Mouse (Mus musculus) midbrain, postnatal 0 days (tissue): Measurements from ENCODE around the gene Camk2g. TPM values are rescaled to one million over a fixed set of nuclear protein-coding genes. Genes with fewer than 3 reads are reported as not detected.

Experiments used
- ATAC-seq: fragments of 200-750 bp; cut with Nextera tagmentation; 2 replicates; pipeline ENCODE4 v1.8.0; 2017; ENCODE audit warnings: moderate number of reproducible peaks, mild to moderate bottlenecking, moderate TSS enrichment, moderate library complexity; ENCODE audit not compliant: low FRiP score
- DNase-seq: peaks from one replicate; pipeline ENCODE4 v3.0.0-alpha.2; 2015; ENCODE audit warnings: low spot score
- H3K27ac ChIP-seq: fragments of 300-500 bp; sonication (generic); 2 replicates; pipeline ENCODE4 v1.5.1; 2014; ENCODE audit warnings: low read depth, mild to moderate bottlenecking, low read length, mixed read lengths
- H3K27me3 ChIP-seq: fragments of 300-500 bp; sonication (generic); 2 replicates; pipeline ENCODE4 v1.6.1; 2014; ENCODE audit warnings: low read length, control low read depth, mixed read lengths; ENCODE audit not compliant: insufficient read depth
- H3K36me3 ChIP-seq: fragments of 300-500 bp; sonication (generic); 2 replicates; pipeline ENCODE4 v1.6.1; 2014; ENCODE audit warnings: low read length, control low read depth, mixed read lengths; ENCODE audit not compliant: insufficient read depth
- H3K4me1 ChIP-seq: fragments of 300-500 bp; sonication (generic); 2 replicates; pipeline ENCODE4 v1.6.1; 2014; ENCODE audit warnings: mild to moderate bottlenecking, control low read depth, antibody characterized with exemption, low read length, mixed read lengths; ENCODE audit not compliant: insufficient read depth
- H3K4me2 ChIP-seq: fragments of 300-500 bp; sonication (generic); 2 replicates; pipeline ENCODE4 v1.6.1; 2014; ENCODE audit warnings: low read depth, mild to moderate bottlenecking, low read length, mixed read lengths; ENCODE audit not compliant: poor library complexity, severe bottlenecking
- H3K4me3 ChIP-seq: fragments of 300-500 bp; sonication (generic); 2 replicates; pipeline ENCODE4 v1.5.1; 2014; ENCODE audit warnings: low read depth, mild to moderate bottlenecking, low read length, moderate library complexity
- H3K9ac ChIP-seq: fragments of 300-500 bp; sonication (generic); replicated peaks from 2 replicates; pipeline ENCODE4 v1.6.1; 2014; ENCODE audit warnings: mild to moderate bottlenecking, low read length, moderate library complexity, mixed read lengths; ENCODE audit not compliant: poor library complexity, severe bottlenecking
- H3K9me3 ChIP-seq: fragments of 300-500 bp; sonication (generic); 2 replicates; pipeline ENCODE4 v1.6.1; 2016; ENCODE audit warnings: low read length, control low read depth
- CTCF ChIP-seq: IDR thresholded peaks from 2 replicates; pipeline ENCODE4 v1.5.1; 2016; ENCODE audit warnings: antibody characterized with exemption, mild to moderate bottlenecking
- WGBS: fragments of 180-500 bp; shearing (Covaris S2); extraction: QIAGEN DNeasy Blood & Tissue Kit; methylation state at CpG from one replicate; pipeline ENCODE4 v1.1.7; 2014; 5-methylcytosine and 5-hydroxymethylcytosine counted together
- polyA plus RNA-seq: library from polyadenylated mRNA; unstranded; fragments of >200 nt; fragmentation: Nextera tagmentation; extraction: Ambion mirVana; gene quantifications from 2 replicates; pipeline ENCODE4 v1.2.1, GENCODE M21; 2015
- total RNA-seq: library from RNA; depleted of rRNA; stranded (reverse); fragments of >200 nt; gene quantifications from 2 replicates; pipeline ENCODE4 v1.2.3, GENCODE M21; 2014

Camk2g gene
- total and polyA plus RNA-seq, 2 experiments from 2014 or later, result 261 to 267 TPM

GRCm38 (mm10) chr14:20804964-20805672, 11.2 kb upstream of the Camk2g start:
- peak; percentile 41; the same call in 1 of the 2 replicates for ATAC-seq
- DNase-seq, result peak; percentile 82
- Histone ChIP-seq H3K4me1 (no peaks in the 10 kb centered on the region), H3K27ac (no peak overlapping the region), H3K9me3 (no peaks in the 10 kb centered on the region), H3K27me3 (no peaks in the 10 kb centered on the region), H3K4me2 (no peak overlapping the region), H3K36me3 (no peaks in the 10 kb centered on the region), H3K9ac (no peak overlapping the region), H3K4me3 (no peak overlapping the region)
- TF ChIP-seq CTCF, result no peak
- WGBS, result 68% methylated on average over 9 of the region's 9 CpGs

DNA sequence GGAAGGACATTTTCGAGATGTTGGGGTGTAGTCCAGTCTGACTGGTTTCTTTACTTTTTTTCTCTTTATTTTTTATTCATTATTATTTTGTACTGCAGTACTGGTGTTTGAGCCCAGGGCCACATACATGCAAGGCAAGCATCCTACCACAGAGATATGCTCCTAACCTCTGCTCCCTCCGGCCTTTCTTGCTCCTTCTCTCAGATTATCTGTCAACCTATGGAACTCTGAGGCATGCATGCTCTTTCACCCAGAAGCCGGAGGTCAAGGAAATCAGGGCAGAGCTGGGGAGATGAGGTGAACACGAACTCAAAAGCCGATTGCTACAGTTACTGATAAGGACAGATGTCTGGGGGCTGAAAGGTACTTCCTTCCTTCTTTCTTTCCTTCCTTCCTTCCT, 10.6 kb upstream of the Camk2g start:
- Histone ChIP-seq H3K27ac (no peak overlapping the region), H3K36me3 (no peaks in the 10 kb centered on the region), H3K4me1 (no peaks in the 10 kb centered on the region), H3K9ac (no peak overlapping the region), H3K27me3 (no peaks in the 10 kb centered on the region), H3K4me2 (no peak overlapping the region), H3K4me3 (no peak overlapping the region), H3K9me3 (no peaks in the 10 kb centered on the region)
- ATAC-seq, result no peak
- no peak for TF ChIP-seq CTCF
- 80% methylated on average over 5 of the region's 5 CpGs for WGBS
- DNase-seq, result no peak

GRCm38 (mm10) chr14:20803606-20803938, 9.7 kb upstream of the Camk2g start:
- no peaks in the 10 kb centered on the region for H3K4me1 ChIP-seq
- DNase-seq (peak; percentile 84), ATAC-seq (peak; percentile 47; the same call in 1 of the 2 replicates)
- no peak overlapping the region for H3K4me3 ChIP-seq
- H3K9me3 ChIP-seq, result no peaks in the 10 kb centered on the region
- H3K27me3 ChIP-seq, result no peaks in the 10 kb centered on the region
- H3K9ac ChIP-seq, result no peak overlapping the region
- peak; percentile 91 for TF ChIP-seq CTCF
- H3K36me3 ChIP-seq, result no peaks in the 10 kb centered on the region
- WGBS, result 4% methylated on average over 7 of the region's 7 CpGs
- H3K4me2 ChIP-seq, result no peak overlapping the region
- no peak overlapping the region for H3K27ac ChIP-seq

GRCm38 (mm10) chr14:20802926-20803605, 9.2 kb upstream of the Camk2g start:
- Histone ChIP-seq H3K36me3 (no peaks in the 10 kb centered on the region), H3K27me3 (no peaks in the 10 kb centered on the region), H3K4me1 (no peaks in the 10 kb centered on the region), H3K27ac (no peak overlapping the region), H3K9ac (no peak overlapping the region), H3K4me3 (no peak overlapping the region), H3K9me3 (no peaks in the 10 kb centered on the region), H3K4me2 (no peak overlapping the region)
- ATAC-seq, result no peak
- no peak for TF ChIP-seq CTCF
- WGBS, result 44% methylated on average over 2 of the region's 2 CpGs
- no peak for DNase-seq

DNA sequence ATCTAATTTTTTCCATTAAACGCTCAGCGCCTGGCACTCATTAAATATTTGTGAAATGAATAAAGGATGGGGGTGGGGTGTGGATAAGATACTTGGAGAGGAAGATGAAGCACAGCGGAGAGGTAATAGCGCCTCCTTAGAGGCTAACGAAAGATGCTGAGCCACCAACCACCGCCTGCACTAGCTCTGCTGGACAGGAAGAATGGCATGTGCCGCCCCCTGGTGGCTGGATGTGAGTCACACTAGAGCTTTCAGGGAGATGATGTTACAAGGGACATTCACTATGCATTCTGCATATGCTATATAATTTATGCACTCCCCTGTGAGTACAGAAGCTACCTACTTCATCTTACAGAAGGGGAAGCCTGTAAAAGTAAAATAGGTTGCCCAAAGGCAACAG, 4.9 kb upstream of the Camk2g start:
- no peaks in the 10 kb centered on the region for H3K27me3 ChIP-seq
- no peaks in the 10 kb centered on the region for H3K9me3 ChIP-seq
- DNase-seq, result peak; percentile 79
- H3K27ac ChIP-seq, result no peak overlapping the region
- H3K9ac ChIP-seq, result no peak overlapping the region
- 8% methylated on average over 7 of the region's 7 CpGs for WGBS
- H3K4me3 ChIP-seq, result no peak overlapping the region
- peak; percentile 80 for TF ChIP-seq CTCF
- H3K36me3 ChIP-seq, result no peaks in the 10 kb centered on the region
- no peak for ATAC-seq
- H3K4me2 ChIP-seq, result no peak overlapping the region
- peaks cover 3% of the 10 kb centered on the region; the same call in 1 of the 2 replicates for H3K4me1 ChIP-seq

DNA sequence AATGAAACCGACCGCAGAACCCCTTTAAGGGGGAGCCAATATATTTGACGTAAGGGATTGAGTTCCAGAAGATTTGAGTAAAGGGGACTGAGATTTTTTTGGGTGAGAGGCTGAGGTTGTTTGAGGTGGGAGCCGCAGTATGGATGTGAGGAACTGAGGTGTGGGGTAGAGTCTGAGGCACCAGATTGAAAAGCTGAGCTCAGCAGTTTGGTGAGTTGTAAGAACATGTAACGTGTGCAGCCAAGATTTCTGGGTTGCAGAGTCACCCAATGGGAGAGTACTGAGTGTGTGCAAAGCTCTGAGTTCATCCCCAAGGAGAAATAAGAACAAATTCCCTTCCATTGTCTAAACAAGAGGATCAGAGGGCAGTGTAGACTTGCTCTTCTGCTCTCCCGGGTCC, 4.4 kb upstream of the Camk2g start:
- H3K4me3 ChIP-seq, result no peak overlapping the region
- H3K9ac ChIP-seq, result no peak overlapping the region
- H3K27me3 ChIP-seq, result no peaks in the 10 kb centered on the region
- no peak for ATAC-seq
- no peaks in the 10 kb centered on the region for H3K36me3 ChIP-seq
- TF ChIP-seq CTCF, result no peak
- H3K9me3 ChIP-seq, result no peaks in the 10 kb centered on the region
- peaks cover 3% of the 10 kb centered on the region; the same call in 1 of the 2 replicates for H3K4me1 ChIP-seq
- H3K4me2 ChIP-seq, result no peak overlapping the region
- H3K27ac ChIP-seq, result no peak overlapping the region
- DNase-seq, result no peak
- 83% methylated on average over 6 of the region's 6 CpGs for WGBS
